Mouse (Mus musculus): ENCODE measurements around the gene Gm17949. TPM values are rescaled to one million over a fixed set of nuclear protein-coding genes. Genes with fewer than 3 reads are reported as not detected.
A peak's percentile ranks its signal among the peaks of the same experiment; 100 is the strongest.
"Not testable (repeated sequence)": the region's sequence is repeated elsewhere in the genome, so short reads cannot be mapped to it uniquely, and the experiment has no call there.

Gene Gm17949
- total RNA-seq, 1 experiment: not detected

- peak overlapping the region in 1 of 2 experiments; percentile 30; a peak in 1 of 4 replicates for H3K4me3 ChIP-seq (ENCODE audit: insufficient read depth in 1 of 2, low read depth in 1 of 2, low read length in 2 of 2, poor library complexity in 1 of 2, severe bottlenecking in 1 of 2)
Measured at GRCm38 (mm10) chr17:57047406-57047805, 36.1 kb downstream of the Gm17949 start.

GRCm38 (mm10) chr17:57048816-57049215 lies 37.5 kb downstream of the Gm17949 start:
- Histone ChIP-seq H3K27ac (ENCODE audit: insufficient read depth, low read depth, low read length, poor library complexity, severe bottlenecking) (no peak overlapping the region), H3K4me1 (ENCODE audit: control insufficient read depth in 2 of 2, insufficient read depth in 2 of 2, low read length in 2 of 2, poor library complexity in 1 of 2) (peaks cover 0 to 4% of the 10 kb centered on the region in 2 experiments; a peak in 1 of 4 replicates), H3K9me3 (ENCODE audit: control insufficient read depth, insufficient read depth, low read depth, low read length) (no peaks in the 10 kb centered on the region), H3K9ac (ENCODE audit: insufficient read depth, low read depth, low read length, poor library complexity, severe bottlenecking) (no peak overlapping the region), H3K4me3 (ENCODE audit: insufficient read depth in 1 of 2, low read depth in 1 of 2, low read length in 2 of 2, poor library complexity in 1 of 2, severe bottlenecking in 1 of 2) (no peak overlapping the region), H3K36me3 (ENCODE audit: control insufficient read depth, insufficient read depth, low read length, poor library complexity, severe bottlenecking) (peaks cover 4% of the 10 kb centered on the region; the same call in 1 of the 2 replicates)
- in situ Hi-C loops (cut with MboI; ENCODE audit: low sequenced_read_pairs in 2 of 2, unreplicated experiment in 2 of 2): no loop called here
- no peak for TF ChIP-seq HCFC1 (IDR thresholded peaks at IDR 0.05; ENCODE audit: borderline replicate concordance, insufficient read depth, low read length)
- no peak for TF ChIP-seq MAFK (IDR thresholded peaks at IDR 0.05; ENCODE audit: insufficient read depth, low read depth, low read length)
- TF ChIP-seq CHD2 (IDR thresholded peaks at IDR 0.05; ENCODE audit: low read depth, low read length): no peak
- no peak for TF ChIP-seq ZC3H11A (IDR thresholded peaks at IDR 0.05; ENCODE audit: borderline replicate concordance, low read depth, low read length)
- TF ChIP-seq ZNF384 (IDR thresholded peaks at IDR 0.05; ENCODE audit: low read depth, low read length): no peak
- no peak for DNase-seq (ENCODE audit: low read depth, low spot score)

More at GRCm38 (mm10) chr17:57047406-57047805, 36.1 kb downstream of the Gm17949 start:
- H3K27ac ChIP-seq (ENCODE audit: insufficient read depth, low read depth, low read length, poor library complexity, severe bottlenecking): no peak overlapping the region
- DNase-seq (ENCODE audit: low read depth, low spot score): peak; percentile 99
- no peak overlapping the region for H3K9ac ChIP-seq (ENCODE audit: insufficient read depth, low read depth, low read length, poor library complexity, severe bottlenecking)
- in situ Hi-C loops (cut with MboI; ENCODE audit: low sequenced_read_pairs in 2 of 2, unreplicated experiment in 2 of 2): no loop called here
- TF ChIP-seq CHD2 (IDR thresholded peaks at IDR 0.05; ENCODE audit: low read depth, low read length) (no peak), ZC3H11A (IDR thresholded peaks at IDR 0.05; ENCODE audit: borderline replicate concordance, low read depth, low read length) (no peak), HCFC1 (IDR thresholded peaks at IDR 0.05; ENCODE audit: borderline replicate concordance, insufficient read depth, low read length) (no peak), ZNF384 (IDR thresholded peaks at IDR 0.05; ENCODE audit: low read depth, low read length) (no peak), MAFK (IDR thresholded peaks at IDR 0.05; ENCODE audit: insufficient read depth, low read depth, low read length) (no peak)
- H3K9me3 ChIP-seq (ENCODE audit: control insufficient read depth, insufficient read depth, low read depth, low read length): no peaks in the 10 kb centered on the region
- H3K4me1 ChIP-seq (ENCODE audit: control insufficient read depth in 2 of 2, insufficient read depth in 2 of 2, low read length in 2 of 2, poor library complexity in 1 of 2): peaks cover 0 to 4% of the 10 kb centered on the region in 2 experiments; a peak in 1 of 4 replicates
- H3K36me3 ChIP-seq (ENCODE audit: control insufficient read depth, insufficient read depth, low read length, poor library complexity, severe bottlenecking): no peaks in the 10 kb centered on the region

GRCm38 (mm10) chr17:57051679-57052078 lies 40.4 kb downstream of the Gm17949 start:
- DNase-seq (ENCODE audit: low read depth, low spot score); H3K9ac ChIP-seq (ENCODE audit: insufficient read depth, low read depth, low read length, poor library complexity, severe bottlenecking); H3K4me1 ChIP-seq (ENCODE audit: control insufficient read depth in 2 of 2, insufficient read depth in 2 of 2, low read length in 2 of 2, poor library complexity in 1 of 2); H3K4me3 ChIP-seq (ENCODE audit: insufficient read depth in 1 of 2, low read depth in 1 of 2, low read length in 2 of 2, poor library complexity in 1 of 2, severe bottlenecking in 1 of 2); H3K9me3 ChIP-seq (ENCODE audit: control insufficient read depth, insufficient read depth, low read depth, low read length); H3K36me3 ChIP-seq (ENCODE audit: control insufficient read depth, insufficient read depth, low read length, poor library complexity, severe bottlenecking); H3K27ac ChIP-seq (ENCODE audit: insufficient read depth, low read depth, low read length, poor library complexity, severe bottlenecking): not testable (repeated sequence)
- TF ChIP-seq ZC3H11A (IDR thresholded peaks at IDR 0.05; ENCODE audit: borderline replicate concordance, low read depth, low read length): peak; percentile 23; the same call in 1 of the 2 replicates
- in situ Hi-C loops (cut with MboI; ENCODE audit: low sequenced_read_pairs in 2 of 2, unreplicated experiment in 2 of 2): loop anchor here in 1 of 2 experiments (10.0 kb wide), 1 partner anchor 283 kb away; no protein-coding TSS in a partner anchor

GRCm38 (mm10) chr17:57056246-57056645 lies 45.0 kb downstream of the Gm17949 start:
- no peaks in the 10 kb centered on the region for H3K9me3 ChIP-seq (ENCODE audit: control insufficient read depth, insufficient read depth, low read depth, low read length)
- H3K9ac ChIP-seq (ENCODE audit: insufficient read depth, low read depth, low read length, poor library complexity, severe bottlenecking): no peak overlapping the region
- in situ Hi-C loops (cut with MboI; ENCODE audit: low sequenced_read_pairs in 2 of 2, unreplicated experiment in 2 of 2): loop anchor here in 1 of 2 experiments (10.0 kb wide), 1 partner anchor 279 kb away; no protein-coding TSS in a partner anchor
- H3K36me3 ChIP-seq (ENCODE audit: control insufficient read depth, insufficient read depth, low read length, poor library complexity, severe bottlenecking): peaks cover 4% of the 10 kb centered on the region; the same call in 1 of the 2 replicates
- H3K27ac ChIP-seq (ENCODE audit: insufficient read depth, low read depth, low read length, poor library complexity, severe bottlenecking): no peak overlapping the region
- no peak overlapping the region for H3K4me3 ChIP-seq (ENCODE audit: insufficient read depth in 1 of 2, low read depth in 1 of 2, low read length in 2 of 2, poor library complexity in 1 of 2, severe bottlenecking in 1 of 2)
- TF ChIP-seq CHD2 (IDR thresholded peaks at IDR 0.05; ENCODE audit: low read depth, low read length): no peak
- no peak for TF ChIP-seq ZNF384 (IDR thresholded peaks at IDR 0.05; ENCODE audit: low read depth, low read length)
- TF ChIP-seq ZC3H11A (IDR thresholded peaks at IDR 0.05; ENCODE audit: borderline replicate concordance, low read depth, low read length): no peak
- no peak for TF ChIP-seq MAFK (IDR thresholded peaks at IDR 0.05; ENCODE audit: insufficient read depth, low read depth, low read length)
- TF ChIP-seq HCFC1 (IDR thresholded peaks at IDR 0.05; ENCODE audit: borderline replicate concordance, insufficient read depth, low read length): no peak
- no peak for DNase-seq (ENCODE audit: low read depth, low spot score)
- H3K4me1 ChIP-seq (ENCODE audit: control insufficient read depth in 2 of 2, insufficient read depth in 2 of 2, low read length in 2 of 2, poor library complexity in 1 of 2): peaks cover 0 to 10% of the 10 kb centered on the region in 2 experiments; a peak in 1 of 4 replicates
